Mouse (Mus musculus) cerebellum, postnatal 36 days (tissue): ENCODE data around the gene Adamts7.

Experiments
- DNase-seq, 2 experiments: peaks; one replicate each; pipeline ENCODE4 v3.0.0; 2021 to 2022; ENCODE audit warnings: mixed read lengths in 2 of 2

Adamts7 gene

DNA sequence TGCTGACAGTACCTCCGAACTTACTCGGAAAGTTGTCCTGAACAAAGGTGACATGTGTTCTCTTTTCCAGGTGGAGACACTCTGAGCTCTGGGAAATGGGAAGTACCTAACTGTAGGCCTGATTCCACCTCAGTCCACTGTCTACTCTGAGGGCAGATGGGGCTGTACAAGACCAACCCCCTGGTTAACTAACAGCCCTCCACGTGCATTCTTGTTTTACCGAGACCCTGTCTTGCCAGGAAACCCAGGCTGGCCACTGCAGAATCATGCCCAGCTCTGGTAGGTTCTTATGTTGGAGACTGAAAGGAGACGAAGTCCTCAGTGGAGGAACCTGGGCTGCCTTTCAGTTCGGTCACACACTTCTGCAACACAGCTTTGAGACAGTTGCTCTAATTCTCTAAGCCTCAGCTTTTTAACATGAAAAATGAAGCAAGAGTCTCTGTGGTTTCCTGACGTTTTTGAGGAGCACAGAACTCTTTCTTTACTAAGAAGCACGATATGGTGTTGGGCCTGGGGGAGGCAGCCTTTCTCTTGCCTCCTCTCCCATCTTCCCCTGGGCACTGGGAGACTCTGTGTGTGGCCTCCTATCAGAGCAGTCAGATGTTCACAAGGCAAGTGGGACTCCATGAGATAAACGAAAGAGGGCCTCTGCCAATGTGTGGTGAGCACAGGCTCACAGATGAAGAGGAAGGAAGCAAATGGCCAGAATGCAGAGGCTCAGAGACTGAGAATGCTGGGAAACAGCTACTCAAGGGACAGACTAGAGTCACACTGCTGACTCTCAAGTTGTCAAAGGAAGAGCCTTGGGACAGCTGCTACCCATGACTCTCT is 74.6 kb downstream of the Adamts7 start:
- no peak for DNase-seq

DNA sequence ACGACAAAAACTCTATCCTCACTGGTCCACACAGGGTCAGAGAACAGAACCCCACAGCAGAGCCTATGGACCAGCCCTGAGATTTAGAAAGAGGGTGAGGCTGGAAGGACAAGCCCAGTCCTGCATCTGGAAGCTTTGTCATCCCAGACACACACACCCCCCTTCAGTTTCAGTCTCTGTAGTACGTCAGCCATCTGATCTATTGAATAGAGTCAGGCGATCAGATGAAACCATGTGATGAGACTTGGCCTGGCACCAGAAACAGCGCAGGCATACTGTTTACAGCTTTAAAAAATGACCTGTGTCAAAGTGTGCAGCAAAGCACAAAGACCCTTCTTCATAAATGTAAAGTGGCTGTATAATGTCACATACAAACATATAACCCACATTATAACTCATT is 77.7 kb downstream of the Adamts7 start:
- DNase-seq = no peak

DNA sequence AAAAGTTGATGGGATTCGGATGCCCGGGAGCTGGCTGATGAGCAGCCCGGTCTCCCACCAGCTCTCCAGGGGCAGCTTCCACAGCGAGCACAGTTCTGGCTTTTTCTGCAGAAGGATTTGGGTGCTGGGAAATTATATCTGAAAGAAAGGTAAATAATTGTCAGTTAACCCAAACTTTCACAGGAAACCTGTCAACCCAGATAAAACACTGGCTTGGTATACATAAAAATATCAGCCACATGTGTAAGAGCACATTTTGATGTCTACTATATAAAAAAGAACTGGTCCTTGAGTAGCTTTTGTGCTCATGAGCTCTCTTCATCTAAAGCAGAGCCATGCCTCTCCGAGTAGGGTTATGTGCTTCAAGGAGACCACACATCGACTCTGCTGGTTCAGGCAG is 78.2 kb downstream of the Adamts7 start:
- DNase-seq = no peak

DNA sequence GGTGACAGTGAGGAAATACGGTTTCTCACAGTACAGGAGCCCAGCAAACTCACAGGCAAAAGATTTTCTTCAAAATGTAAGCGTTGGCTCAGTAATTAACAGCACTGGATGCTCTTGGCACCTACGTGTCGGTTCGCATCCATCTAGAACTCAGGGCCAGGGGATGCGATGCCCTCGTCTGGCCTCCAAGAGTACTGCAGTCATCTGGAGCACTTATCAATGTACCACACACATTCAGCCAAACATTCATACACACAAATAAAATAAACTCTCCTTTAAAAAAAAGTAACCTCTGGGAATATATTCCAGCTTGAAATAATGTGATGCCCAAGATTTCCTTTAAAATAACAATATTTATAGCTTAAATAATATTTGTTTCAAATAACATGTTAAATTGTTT is 78.7 kb downstream of the Adamts7 start:
- DNase-seq = no peak

GRCm38 (mm10) chr9:90242291-90242690 is 79.4 kb downstream of the Adamts7 start:
- peak in 1 of 2 experiments; percentile 24 for DNase-seq

- DNase-seq = no peak
Observed at GRCm38 (mm10) chr9:90242855-90243254, 80.0 kb downstream of the Adamts7 start.

DNA sequence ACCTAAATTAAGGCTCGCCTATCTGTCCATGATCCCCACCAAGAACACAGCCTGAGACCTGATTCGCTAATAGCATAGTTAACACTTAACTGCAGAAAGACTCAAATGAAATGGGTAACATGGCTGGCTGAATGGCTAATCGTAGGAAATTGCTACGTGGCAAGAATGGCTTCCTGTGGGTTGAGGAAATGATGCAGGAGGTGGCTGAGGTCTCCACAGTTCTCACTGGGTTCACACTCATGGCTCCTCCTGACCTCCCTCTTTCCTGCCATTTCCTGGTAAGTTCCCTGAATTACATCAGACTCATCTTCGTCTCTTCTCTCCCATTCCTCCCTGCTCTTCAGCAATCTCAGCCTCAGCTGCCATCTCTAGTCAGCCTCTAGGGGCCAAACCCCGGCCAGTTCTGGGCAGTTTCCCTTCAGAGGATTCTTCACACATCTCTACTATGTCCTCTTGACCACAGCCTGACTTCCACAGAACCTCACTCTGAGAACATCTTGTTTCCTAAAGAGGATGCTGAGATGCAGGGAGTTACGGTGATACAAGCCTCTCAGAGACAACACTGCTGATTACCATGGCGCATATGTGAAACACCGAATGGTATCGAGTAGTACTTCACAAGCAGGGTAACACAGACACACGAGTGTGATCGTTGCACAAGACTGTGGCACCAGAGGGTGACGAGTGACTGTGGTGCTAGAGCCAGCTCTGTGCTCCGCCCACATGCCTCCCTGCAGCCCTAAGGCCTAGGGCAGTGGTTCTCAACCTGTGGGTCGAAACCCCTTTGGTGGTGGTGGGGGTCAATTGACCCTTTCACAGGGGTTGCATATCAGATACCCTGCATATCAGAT is 81.7 kb downstream of the Adamts7 start:
- no peak for DNase-seq

GRCm38 (mm10) chr9:90245206-90245605 is 82.3 kb downstream of the Adamts7 start:
- no peak for DNase-seq

GRCm38 (mm10) chr9:90245781-90246180 is 82.9 kb downstream of the Adamts7 start:
- no peak for DNase-seq

GRCm38 (mm10) chr9:90247316-90247715 is 84.4 kb downstream of the Adamts7 start:
- no peak for DNase-seq

- DNase-seq = no peak
Observed at GRCm38 (mm10) chr9:90248326-90248725, 85.5 kb downstream of the Adamts7 start.

GRCm38 (mm10) chr9:90249036-90249435 is 86.2 kb downstream of the Adamts7 start:
- no peak for DNase-seq

- no peak for DNase-seq
Observed at GRCm38 (mm10) chr9:90250141-90250775, 87.4 kb downstream of the Adamts7 start.

- no peak for DNase-seq
Observed at GRCm38 (mm10) chr9:90250964-90251750, 88.3 kb downstream of the Adamts7 start.

DNA sequence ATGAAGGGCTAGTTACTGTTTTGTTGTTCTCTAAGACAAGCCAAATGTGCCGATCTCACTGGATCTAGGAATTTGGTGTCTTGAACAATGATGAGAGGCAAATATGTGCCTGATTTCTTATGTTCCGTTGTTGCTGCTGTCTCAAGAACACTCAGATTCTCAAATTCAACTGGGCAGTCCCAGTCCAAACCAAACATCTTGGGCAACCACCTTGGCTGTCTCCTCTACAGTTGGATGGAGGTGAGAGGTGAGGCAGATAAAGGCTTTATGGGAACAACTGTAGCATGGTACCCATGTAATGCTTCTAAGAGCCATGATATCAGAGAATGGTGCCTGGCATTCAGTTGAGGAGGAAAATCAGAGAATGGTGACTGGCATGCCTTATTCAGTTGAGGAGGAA is 90.3 kb downstream of the Adamts7 start:
- DNase-seq = no peak

- no peak for DNase-seq
Observed at GRCm38 (mm10) chr9:90255844-90256405, 93.1 kb downstream of the Adamts7 start.

DNA sequence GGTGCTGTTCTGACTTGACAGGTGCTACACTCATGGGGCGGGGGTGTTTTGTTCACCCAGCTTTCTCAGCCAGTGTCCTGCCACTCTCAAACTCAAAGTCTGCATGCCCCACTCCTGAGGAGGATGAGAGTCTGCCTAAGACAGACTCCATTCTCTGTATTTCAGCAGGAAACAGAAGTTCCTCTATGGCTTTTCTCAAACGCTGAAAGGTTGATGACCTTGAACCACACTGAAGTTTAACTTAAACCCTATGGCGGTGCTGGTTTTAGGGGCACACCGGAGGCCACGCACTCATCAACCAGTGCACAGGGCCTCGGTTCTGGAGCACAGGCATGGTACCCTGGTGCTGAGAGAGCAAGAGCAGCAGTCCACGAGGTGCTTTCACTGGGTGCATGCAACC is 94.4 kb downstream of the Adamts7 start:
- no peak for DNase-seq
